Mouse (Mus musculus): ENCODE measurements around the gene Nell2. TPM values are rescaled to one million over a fixed set of nuclear protein-coding genes. Genes with fewer than 3 reads are reported as not detected.

Nell2 gene
- total RNA-seq, 2 experiments from 2014 or later = 502 to 560 TPM

GRCm38 (mm10) chr15:95047486-95047885 is 480.9 kb downstream of the Nell2 start:
- intact Hi-C loops (cut with DNase I) = no loop called here

GRCm38 (mm10) chr15:95044011-95044410 is 484.3 kb downstream of the Nell2 start:
- intact Hi-C loops (cut with DNase I) = no loop called here
- peak in 1 of 2 experiments; percentile 75 for DNase-seq (ENCODE audit: low spot score in 2 of 2)

More at GRCm38 (mm10) chr15:95047486-95047885, 480.9 kb downstream of the Nell2 start:
- no peak for DNase-seq (ENCODE audit: low spot score in 2 of 2)

GRCm38 (mm10) chr15:95042437-95042836 is 485.9 kb downstream of the Nell2 start:
- intact Hi-C loops (cut with DNase I) = no loop called here
- no peak for DNase-seq (ENCODE audit: low spot score in 2 of 2)

- no peak for DNase-seq (ENCODE audit: low spot score in 2 of 2)
- intact Hi-C loops (cut with DNase I) = no loop called here
Measured at GRCm38 (mm10) chr15:95029487-95029875, 498.9 kb downstream of the Nell2 start.

- intact Hi-C loops (cut with DNase I) = no loop called here
Measured at GRCm38 (mm10) chr15:95028862-95029486, 499.4 kb downstream of the Nell2 start.

More at GRCm38 (mm10) chr15:95028862-95029486, 499.4 kb downstream of the Nell2 start:
- DNase-seq (ENCODE audit: low spot score in 2 of 2) = no peak

Other genes with a start within 250 kb of the Nell2 start
- 10 to 100 TPM; 23.9 to 28.1 TPM for gene Dbx2, start 127.4 kb upstream of the Nell2 start, total RNA-seq (2021)